Mouse (Mus musculus): ENCODE measurements at regions not wholly inside any gene's neighbourhood (a gene's known extent, or its start where the extent isn't known, plus 50 kb on each side); places are given as distances from the start of the nearest gene placed in this dataset.

- TF ChIP-seq EP300 (IDR thresholded peaks at IDR 0.05; ENCODE audit: low read depth) (no peak), CTCF (IDR thresholded peaks at IDR 0.05; ENCODE audit: low read depth) (no peak)
These were observed 70.6 kb upstream of the Car8 start for GRCm38 (mm10) chr4:8309241-8309987.

All from liver, embryonic 14.5 days (tissue).